Mouse (Mus musculus) brain, embryonic 14.5 days (tissue): ENCODE data around the gene Cir1.

Experiments used
- CTCF ChIP-seq: fragments of 200-500 bp; IDR thresholded peaks from 2 replicates; pipeline ENCODE4 v1.5.1; 2012; ENCODE audit warnings: inconsistent platforms, mild to moderate bottlenecking, moderate library complexity, borderline replicate concordance; ENCODE audit not compliant: insufficient read depth, insufficient read length; ENCODE audit errors: extremely low read depth
- POLR2A ChIP-seq: fragments of 200-500 bp; IDR thresholded peaks from 2 replicates; pipeline ENCODE4 v1.6.1; 2012; ENCODE audit warnings: mild to moderate bottlenecking, inconsistent platforms, borderline replicate concordance; ENCODE audit not compliant: poor library complexity, insufficient read depth, insufficient read length, severe bottlenecking; ENCODE audit errors: extremely low read depth

GRCm38 (mm10) chr2:73248701-73249100 is 63.8 kb downstream of the Cir1 start:
- no peak for TF ChIP-seq CTCF
- TF ChIP-seq POLR2A = no peak
